Mouse (Mus musculus) cerebellum, postnatal 14 days (tissue): ENCODE measurements around the gene AC153137.1.
"Not testable (repeated sequence)": the region's sequence is repeated elsewhere in the genome, so short reads cannot be mapped to it uniquely, and the experiment has no call there.

Experiments used
- DNase-seq, 2 experiments: peaks; one replicate each; pipeline ENCODE4 v3.0.0; 2021; ENCODE audit warnings: mixed read lengths in 2 of 2

Gene AC153137.1

DNA sequence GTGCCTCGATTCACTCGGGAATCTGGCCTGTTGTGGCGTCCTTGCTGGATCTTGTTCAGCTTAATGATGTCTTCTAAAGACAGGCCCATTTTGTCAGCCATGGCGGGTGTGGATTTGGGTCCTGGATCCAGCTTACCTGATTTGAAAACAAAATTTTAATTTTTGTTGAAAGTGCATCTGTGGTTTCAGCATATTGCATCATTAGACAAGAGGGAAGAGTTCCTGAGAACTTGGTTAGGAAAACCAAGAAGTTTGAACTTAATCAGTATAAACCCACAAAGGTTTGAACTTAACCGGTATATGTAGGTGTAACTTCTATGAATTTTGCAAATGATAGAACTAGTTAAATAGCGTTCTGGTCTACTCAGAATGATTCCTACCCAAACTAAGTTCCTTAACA lies at the start of gene AC153137.1:
Gene AC153137.1 (minus strand): TSS at position 101 of the 400 bp plus-strand sequence.
- not testable (repeated sequence) for DNase-seq

DNA sequence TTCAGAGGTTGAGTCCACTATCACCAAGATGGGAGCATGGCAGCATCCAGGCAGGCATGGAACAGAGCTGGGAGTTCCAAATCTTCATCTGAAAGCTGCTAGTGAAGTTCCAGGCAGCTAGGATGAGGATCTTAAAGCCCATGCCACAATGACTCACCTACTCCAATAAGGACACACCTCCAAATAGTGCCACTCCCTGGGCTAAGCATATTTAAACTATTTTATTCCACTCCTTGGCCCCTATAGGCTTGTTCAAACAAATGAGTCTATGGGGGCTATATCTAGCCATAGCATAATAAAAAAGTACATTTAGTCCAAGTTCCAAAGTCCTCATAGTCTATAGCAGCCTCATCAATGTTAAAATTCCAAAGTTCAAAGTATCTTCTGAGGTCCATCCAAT lies 45.4 kb upstream of the AC153137.1 start:
- DNase-seq, result no peak

DNA sequence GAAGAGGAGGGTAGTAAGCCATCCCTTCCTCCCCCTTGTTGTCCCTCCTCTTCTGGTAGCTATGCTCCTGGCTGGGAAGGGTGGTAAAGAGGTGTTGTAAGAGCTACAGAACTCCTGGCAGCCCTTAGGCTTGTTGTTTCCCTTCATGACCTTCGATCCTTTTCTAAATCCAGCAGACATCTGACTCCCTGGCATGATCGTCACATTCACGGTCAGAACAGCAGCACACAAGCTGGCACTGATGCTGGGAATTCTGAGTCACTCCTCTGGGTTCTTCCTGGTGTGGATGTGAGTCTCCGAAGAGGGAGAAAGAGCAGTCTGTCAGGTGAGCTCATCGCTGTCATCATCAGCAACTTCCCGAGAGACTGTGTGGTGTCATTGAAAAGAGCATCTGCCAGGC lies 41.5 kb upstream of the AC153137.1 start:
- no peak for DNase-seq

DNA sequence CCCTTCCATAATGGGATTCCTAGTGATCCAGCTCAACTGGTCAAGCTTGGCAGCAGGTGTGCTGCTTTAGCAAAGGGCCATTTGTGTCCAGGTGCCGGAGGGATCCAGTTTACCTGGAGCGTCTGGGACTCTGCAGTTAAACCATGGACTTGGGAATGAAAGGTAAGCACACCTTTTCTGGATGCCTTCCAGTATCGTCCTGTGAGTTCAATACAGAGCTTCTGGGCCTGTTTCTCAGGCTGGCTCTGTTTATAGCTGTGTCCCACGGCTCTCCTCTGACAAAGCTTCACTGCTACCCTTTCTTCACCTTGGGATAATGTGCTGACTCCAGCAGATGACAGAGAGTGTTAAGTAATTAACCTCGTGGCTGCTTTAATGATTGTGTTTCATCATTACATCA lies 39.6 kb upstream of the AC153137.1 start:
- no peak for DNase-seq

DNA sequence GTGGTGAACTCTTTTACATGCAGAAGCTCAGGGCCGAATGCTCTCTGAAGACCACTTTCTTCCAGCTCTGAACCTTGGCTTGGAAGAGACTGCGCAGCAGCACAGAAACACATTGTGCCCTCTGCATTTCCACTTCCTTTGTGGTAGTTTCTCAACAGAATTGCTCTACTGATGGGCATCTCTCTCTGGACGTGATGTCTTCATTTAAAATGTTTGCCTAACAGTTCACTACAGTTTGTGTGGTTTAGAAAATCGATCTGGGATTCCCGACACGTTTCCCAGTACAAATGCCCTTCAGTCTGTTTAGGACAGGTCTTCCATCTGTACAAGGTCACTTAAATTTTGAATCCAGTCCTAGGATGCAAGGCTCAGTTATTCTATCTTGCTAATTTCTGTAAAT lies 38.3 kb upstream of the AC153137.1 start:
- no peak for DNase-seq

DNA sequence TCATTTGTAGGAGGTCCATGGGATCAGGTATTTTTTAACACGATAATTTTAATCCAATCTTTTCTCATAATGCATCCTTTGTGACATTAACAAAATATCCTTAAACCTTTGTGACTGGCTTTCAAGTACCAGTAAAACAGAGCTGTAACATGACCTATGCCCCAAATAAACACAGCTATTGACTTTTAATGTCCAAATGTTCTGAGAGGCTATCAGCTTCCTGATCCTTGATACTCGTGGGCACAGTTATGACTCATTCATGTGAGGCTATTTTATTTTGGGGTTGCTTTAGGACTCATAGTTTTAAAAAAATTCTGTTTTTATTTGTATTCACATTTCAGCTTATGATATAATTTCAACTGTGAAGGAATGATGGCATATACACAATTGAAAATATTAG lies 37.5 kb upstream of the AC153137.1 start:
- no peak for DNase-seq

DNA sequence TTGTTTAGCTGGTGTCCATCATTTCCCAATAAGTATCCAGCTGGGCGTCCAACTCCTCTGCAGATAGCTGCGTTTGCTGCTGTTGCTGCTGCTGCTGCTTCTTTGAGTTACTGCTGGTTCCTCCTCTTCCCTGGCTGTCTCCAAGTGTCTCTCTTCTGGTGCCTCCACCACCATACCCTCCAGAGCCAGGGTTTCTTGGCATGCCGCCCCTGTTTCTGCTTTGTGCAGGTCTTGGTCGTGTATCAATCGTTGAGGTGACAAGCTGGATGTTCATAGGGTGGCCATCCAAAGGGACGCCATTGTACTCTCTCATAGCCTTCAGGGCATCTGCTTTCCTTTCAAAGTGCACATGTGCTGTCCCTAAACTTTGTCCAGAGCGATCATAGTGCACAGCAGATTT lies 529 bp downstream of the AC153137.1 start:
- DNase-seq, result peak; percentile 27 to 52

DNA sequence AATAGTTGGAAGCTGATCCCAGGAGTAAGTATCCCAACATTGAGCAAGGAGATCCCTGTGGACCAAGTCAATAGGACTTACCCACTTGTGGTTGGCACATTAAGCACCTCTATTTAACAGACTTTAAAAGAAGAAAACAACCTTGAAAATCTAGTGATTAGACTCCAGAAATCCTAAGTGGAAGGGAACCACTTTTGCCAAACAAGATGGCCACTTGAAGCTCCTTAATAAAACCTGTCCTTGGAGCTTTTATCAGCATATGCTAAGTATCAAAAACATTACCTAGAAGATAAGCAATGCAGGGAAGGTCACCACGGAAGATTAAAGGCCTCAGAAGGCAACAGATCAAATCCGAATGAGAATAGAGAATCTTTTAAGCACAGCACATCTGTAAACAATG lies 26.0 kb downstream of the AC153137.1 start:
- no peak for DNase-seq

DNA sequence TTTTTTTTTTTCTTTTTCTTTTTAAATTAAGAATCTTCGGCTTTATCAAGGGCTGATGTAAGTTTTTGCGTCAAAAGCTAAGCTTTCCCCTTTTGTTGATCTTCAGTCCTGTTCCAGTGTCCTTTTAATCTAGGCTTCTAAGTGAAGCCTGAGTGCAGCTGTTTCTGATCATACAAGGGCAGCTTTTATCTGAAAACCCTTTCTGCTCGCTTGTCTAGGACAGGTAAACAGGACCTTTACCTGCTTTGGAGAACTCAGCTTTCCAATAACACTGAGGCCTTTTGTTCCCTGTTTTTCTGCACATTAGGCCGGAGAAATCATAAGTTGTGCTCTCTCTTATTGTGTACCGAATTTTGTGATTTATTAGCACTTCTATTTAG lies 27.3 kb downstream of the AC153137.1 start:
- peak in 1 of 2 experiments; percentile 11 for DNase-seq

DNA sequence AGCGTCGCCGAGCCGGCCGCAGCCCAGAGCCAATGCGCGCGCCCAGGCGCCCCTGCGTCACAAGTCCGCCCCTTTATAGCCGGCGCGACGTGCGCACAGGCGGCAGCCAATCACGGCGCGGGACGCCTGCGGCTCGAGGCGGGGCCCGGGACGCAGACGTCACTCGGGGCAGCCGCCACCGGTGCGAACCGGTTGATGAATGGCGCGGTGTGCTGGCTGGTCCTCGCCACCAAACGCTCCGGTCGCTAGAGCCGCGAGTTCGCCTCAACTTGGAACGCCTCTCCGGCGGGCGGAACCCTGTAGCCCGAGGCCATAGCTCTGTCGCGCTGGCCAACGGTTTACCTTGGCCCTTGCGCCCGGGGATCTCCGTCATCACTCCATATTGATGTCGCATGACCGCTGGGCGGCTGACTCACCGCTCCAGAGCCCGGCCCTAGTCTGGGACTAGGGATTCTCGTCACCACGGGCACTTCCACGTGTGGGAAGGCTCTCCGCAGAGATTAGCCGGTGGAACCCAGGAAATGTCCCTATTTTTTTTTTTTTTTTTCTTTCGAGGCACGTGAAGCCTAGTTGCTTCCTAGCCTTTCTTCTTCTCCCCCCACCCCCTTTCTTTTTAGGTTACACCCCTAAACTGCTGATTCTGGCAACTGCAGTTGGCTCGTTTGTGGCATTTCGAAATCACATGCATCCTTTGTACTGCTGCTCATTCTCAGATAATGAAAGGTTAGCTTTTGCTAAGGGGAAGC lies 27.9 kb downstream of the AC153137.1 start:
- DNase-seq, result peak; percentile 98

DNA sequence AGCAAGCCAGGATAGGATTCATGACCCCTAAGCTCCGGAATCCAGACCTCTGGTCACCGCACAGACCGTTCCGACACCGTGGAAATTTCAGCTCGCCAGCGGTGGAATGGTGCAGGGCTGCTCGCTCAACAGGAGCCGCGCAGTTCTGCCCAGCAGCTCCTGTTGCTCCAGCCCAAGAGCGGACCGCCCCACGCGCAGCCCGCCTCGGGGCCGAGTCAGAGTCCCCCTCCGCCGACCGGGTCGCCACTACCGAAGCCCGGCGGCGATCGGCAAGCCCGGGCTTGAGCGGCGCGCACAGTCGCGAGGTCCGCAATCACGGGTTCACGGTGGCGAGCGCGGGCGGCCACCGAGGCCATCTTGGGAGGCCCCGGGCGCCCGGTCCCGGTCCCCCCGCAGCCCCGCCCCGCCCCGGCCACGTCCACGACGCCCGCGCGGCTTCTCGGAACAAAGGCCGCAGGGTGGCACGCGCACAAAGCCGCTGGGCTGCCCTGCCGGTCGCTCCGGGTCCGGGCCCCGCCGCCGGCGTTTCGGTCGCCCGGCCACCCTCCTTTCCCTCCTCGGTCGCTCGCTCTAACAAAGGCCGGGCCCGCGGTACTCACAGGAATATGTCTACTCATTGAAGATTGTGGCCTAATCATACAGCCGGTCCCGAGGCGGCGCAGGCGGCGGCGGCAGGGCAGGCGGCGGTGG lies 28.7 kb downstream of the AC153137.1 start:
- DNase-seq, result peak; percentile 76 to 77

DNA sequence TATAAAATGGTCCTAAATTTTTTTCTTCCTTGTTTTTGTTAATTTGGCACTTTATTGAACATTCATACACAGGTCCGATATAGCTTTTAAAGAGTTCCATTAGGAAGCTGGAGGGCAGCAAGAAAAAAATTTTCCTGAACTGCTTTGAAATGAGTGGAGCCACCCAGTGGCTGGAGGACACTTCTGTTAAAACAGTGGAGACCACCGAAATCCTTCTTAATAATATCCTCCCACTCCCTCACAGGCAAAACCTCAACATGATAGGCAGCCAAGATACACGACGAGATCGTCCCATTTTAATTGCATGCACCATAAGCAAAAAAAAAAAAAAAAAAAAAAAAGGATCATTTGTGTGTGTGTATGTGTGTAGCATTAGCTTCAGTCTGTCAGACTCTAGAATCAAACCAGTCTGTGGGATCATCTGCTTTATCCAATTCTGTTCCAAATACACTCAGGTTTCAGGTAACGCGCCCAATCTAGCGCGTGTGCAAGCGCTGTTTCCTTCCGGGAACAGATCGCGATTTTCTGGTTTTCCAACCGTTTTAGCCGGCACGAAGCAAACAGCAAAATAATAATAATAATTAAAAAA lies 29.3 kb downstream of the AC153137.1 start:
- DNase-seq, result peak; percentile 56 to 59

DNA sequence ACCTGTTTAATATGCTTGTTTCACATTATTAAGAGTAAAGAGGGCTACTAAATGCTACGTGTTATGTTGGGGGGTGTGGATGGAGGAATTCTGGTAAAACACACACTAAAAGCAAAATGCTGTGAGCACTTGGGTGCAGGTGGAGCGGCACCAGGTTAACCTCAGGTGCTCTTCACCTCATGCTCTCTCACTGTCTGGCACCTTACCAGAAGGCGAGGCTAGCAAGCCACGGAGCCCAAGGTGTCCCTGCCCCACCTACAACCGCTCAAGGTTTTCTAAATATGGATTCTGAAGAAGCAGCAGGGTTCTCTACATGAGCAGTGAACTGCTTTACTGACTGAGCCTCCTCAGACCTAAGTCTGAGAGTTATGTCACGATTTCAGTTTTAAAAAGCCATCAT lies 32.6 kb downstream of the AC153137.1 start:
- DNase-seq, result peak; percentile 24 to 39

DNA sequence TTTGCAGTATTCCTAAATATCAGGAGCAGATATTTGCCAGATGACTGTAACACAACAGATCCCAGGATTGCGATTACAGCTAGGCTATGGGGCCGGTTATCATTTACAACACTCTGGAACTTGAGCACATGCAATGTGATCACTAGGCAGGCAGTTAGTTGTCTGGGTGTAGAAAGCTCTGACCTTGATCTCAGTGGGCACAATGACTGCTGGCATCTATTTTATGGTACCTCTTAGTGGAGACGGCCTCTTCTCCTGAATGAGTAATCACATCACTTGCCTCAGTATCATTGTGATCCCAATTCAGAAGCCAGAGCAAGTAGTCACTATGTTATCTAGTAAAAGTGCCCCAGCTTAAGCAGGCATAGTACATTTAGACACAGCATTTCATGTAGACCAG lies 37.2 kb downstream of the AC153137.1 start:
- DNase-seq, result no peak

DNA sequence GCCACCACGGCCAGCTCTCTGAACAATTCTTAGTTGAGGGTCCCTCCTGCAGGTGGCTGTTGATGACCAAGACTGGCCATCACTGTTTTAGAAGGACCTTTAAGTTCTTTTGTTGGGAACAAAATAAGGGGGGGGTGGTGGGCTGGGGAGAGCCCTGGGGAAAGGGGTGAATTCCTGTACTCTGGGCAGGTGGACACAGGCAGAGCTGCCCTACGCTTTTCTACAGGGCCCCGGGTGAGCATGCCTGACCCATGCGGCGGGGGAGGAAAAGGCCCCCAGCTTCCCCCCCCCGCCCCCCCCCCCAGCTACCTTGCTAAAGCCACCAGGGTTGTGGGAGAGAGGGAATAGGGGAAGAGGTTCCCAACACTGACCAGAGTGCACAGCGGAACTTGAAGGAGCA lies 39.4 kb downstream of the AC153137.1 start:
- DNase-seq, result no peak

DNA sequence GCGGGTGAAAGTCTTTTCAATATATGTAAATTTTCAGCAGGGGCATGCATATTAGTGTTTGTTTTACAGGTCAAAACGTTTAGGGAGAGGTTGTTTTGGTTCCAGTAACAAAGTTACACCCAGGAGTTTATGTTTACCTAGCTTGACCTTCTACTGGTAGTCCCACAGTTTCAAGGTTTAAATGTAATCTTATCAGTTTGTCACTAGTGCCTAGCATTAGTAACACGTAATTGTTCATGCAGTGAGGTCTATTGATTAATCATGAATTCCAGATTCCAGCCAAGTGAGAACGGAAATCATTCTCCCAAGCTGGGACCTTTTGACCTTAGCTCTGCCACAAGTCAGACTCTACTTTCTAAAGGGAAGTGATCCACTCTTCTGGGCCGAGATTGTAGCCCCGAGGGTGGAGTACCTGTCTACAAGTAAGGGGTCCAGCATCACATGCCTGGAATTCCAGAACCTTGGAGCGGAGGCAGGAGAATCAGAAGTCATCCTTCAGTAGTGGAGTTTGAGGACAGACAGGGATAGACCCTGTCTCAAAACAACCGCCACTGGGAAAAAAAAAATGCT lies 40.3 kb downstream of the AC153137.1 start:
- DNase-seq, result no peak

DNA sequence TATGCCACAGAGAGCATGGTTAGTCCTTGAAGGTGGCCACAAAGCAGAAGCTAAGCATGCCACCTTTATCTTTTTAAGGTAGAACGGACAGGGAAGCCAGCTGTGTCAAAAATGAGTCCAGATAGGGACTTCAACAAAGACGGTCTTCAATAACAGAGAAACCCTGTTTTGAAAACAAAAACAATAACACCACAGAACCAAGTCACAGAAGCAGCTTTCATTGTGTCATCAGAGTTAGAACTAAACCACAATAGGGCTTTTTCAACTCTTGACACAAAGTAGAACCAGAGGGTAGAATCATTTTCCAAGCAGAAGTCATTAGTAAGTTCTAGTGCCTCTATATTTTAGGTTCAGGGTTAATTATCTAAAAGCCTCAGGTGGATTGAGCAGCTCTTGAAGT lies 41.3 kb downstream of the AC153137.1 start:
- DNase-seq, result no peak

DNA sequence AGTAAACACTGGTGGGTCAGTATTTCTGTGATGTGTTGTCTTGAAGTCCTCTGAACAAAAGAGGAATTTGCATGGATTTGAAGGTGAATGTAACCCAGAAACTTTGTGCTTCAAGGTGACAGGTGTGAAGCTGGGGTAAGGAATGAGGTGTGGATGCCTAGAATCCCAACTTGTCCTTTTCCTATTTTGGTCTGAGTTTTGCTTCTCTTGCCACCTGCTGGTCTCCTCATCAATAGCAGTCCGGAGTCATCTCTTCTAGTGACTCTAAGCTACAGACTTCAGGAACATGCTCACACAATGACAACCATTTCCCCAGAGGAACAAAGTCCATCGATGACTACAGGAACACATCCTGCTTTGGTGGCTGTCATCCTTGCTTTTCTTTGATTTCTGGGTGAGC lies 46.9 kb downstream of the AC153137.1 start:
- DNase-seq, result peak in 1 of 2 experiments; percentile 10

DNA sequence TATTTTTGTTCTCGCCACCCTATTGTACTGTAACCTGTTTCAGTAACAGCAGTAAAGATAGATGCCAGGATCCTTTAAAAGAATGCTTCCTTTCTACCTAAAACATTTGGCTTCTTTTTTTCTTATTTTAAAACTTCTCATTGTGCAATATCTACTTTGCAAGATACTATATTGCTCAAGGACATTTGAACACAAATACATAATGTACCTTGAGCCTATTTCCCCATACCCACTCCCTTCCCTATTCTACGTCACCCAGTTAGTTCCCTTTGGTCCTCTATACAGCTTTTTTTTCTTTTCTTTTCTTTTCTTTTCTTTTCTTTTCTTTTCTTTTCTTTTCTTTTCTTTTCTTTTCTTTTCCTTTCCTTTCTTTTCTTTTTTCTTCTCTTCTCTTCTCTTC lies 47.6 kb downstream of the AC153137.1 start:
- DNase-seq, result no peak
